Mouse (Mus musculus) midbrain, postnatal 0 days (tissue): Measurements from ENCODE around the gene Nagk. TPM values are rescaled to one million over a fixed set of nuclear protein-coding genes. Genes with fewer than 3 reads are reported as not detected.

ENCODE experiments used
- ATAC-seq: fragments of 200-750 bp; cut with Nextera tagmentation; 2 replicates; pipeline ENCODE4 v1.8.0; 2017; ENCODE audit warnings: moderate number of reproducible peaks, mild to moderate bottlenecking, moderate TSS enrichment, moderate library complexity; ENCODE audit not compliant: low FRiP score
- DNase-seq: peaks from one replicate; pipeline ENCODE4 v3.0.0-alpha.2; 2015; ENCODE audit warnings: low spot score
- H3K27ac ChIP-seq: fragments of 300-500 bp; sonication (generic); 2 replicates; pipeline ENCODE4 v1.5.1; 2014; ENCODE audit warnings: low read depth, mild to moderate bottlenecking, low read length, mixed read lengths
- H3K27me3 ChIP-seq: fragments of 300-500 bp; sonication (generic); 2 replicates; pipeline ENCODE4 v1.6.1; 2014; ENCODE audit warnings: low read length, control low read depth, mixed read lengths; ENCODE audit not compliant: insufficient read depth
- H3K36me3 ChIP-seq: fragments of 300-500 bp; sonication (generic); 2 replicates; pipeline ENCODE4 v1.6.1; 2014; ENCODE audit warnings: low read length, control low read depth, mixed read lengths; ENCODE audit not compliant: insufficient read depth
- H3K4me1 ChIP-seq: fragments of 300-500 bp; sonication (generic); 2 replicates; pipeline ENCODE4 v1.6.1; 2014; ENCODE audit warnings: mild to moderate bottlenecking, control low read depth, antibody characterized with exemption, low read length, mixed read lengths; ENCODE audit not compliant: insufficient read depth
- H3K4me2 ChIP-seq: fragments of 300-500 bp; sonication (generic); 2 replicates; pipeline ENCODE4 v1.6.1; 2014; ENCODE audit warnings: low read depth, mild to moderate bottlenecking, low read length, mixed read lengths; ENCODE audit not compliant: poor library complexity, severe bottlenecking
- H3K4me3 ChIP-seq: fragments of 300-500 bp; sonication (generic); 2 replicates; pipeline ENCODE4 v1.5.1; 2014; ENCODE audit warnings: low read depth, mild to moderate bottlenecking, low read length, moderate library complexity
- H3K9ac ChIP-seq: fragments of 300-500 bp; sonication (generic); replicated peaks from 2 replicates; pipeline ENCODE4 v1.6.1; 2014; ENCODE audit warnings: mild to moderate bottlenecking, low read length, moderate library complexity, mixed read lengths; ENCODE audit not compliant: poor library complexity, severe bottlenecking
- H3K9me3 ChIP-seq: fragments of 300-500 bp; sonication (generic); 2 replicates; pipeline ENCODE4 v1.6.1; 2016; ENCODE audit warnings: low read length, control low read depth
- CTCF ChIP-seq: IDR thresholded peaks from 2 replicates; pipeline ENCODE4 v1.5.1; 2016; ENCODE audit warnings: antibody characterized with exemption, mild to moderate bottlenecking
- WGBS: fragments of 180-500 bp; shearing (Covaris S2); extraction: QIAGEN DNeasy Blood & Tissue Kit; methylation state at CpG from one replicate; pipeline ENCODE4 v1.1.7; 2014; 5-methylcytosine and 5-hydroxymethylcytosine counted together
- polyA plus RNA-seq: library from polyadenylated mRNA; unstranded; fragments of >200 nt; fragmentation: Nextera tagmentation; extraction: Ambion mirVana; gene quantifications from 2 replicates; pipeline ENCODE4 v1.2.1, GENCODE M21; 2015
- total RNA-seq: library from RNA; depleted of rRNA; stranded (reverse); fragments of >200 nt; gene quantifications from 2 replicates; pipeline ENCODE4 v1.2.3, GENCODE M21; 2014

Gene Nagk
- total and polyA plus RNA-seq, 2 experiments from 2014 or later, result 60.6 to 94.7 TPM

GRCm38 (mm10) chr6:83791251-83791890 is 3.4 kb upstream of the Nagk start:
- Histone ChIP-seq H3K27ac (no peak overlapping the region), H3K9me3 (no peaks in the 10 kb centered on the region), H3K4me3 (no peak overlapping the region), H3K4me1 (peaks cover 3% of the 10 kb centered on the region; the same call in 1 of the 2 replicates), H3K9ac (no peak overlapping the region), H3K27me3 (no peaks in the 10 kb centered on the region), H3K4me2 (no peak overlapping the region), H3K36me3 (no peaks in the 10 kb centered on the region)
- no peak for TF ChIP-seq CTCF
- ATAC-seq (no peak), DNase-seq (no peak)
- WGBS, result 66% methylated on average over 4 of the region's 4 CpGs

GRCm38 (mm10) chr6:83795492-83795900 is 714 bp downstream of the Nagk start:
- Histone ChIP-seq H3K9ac (peak overlapping the region; percentile 94), H3K4me2 (peak overlapping the region; percentile 75), H3K36me3 (peaks cover 15% of the 10 kb centered on the region; the same call in 1 of the 2 replicates), H3K4me1 (peaks cover 3% of the 10 kb centered on the region; the same call in 1 of the 2 replicates), H3K9me3 (no peaks in the 10 kb centered on the region), H3K27ac (peak overlapping the region; percentile 96), H3K4me3 (peak overlapping the region; percentile 82), H3K27me3 (no peaks in the 10 kb centered on the region)
- 8% methylated on average over 13 of the region's 13 CpGs for WGBS
- peak; percentile 69 for DNase-seq
- peak; percentile 45 for ATAC-seq
- TF ChIP-seq CTCF, result no peak

GRCm38 (mm10) chr6:83796686-83797085 is 1.9 kb downstream of the Nagk start:
- peaks cover 22% of the 10 kb centered on the region; the same call in 1 of the 2 replicates for H3K36me3 ChIP-seq
- H3K9ac ChIP-seq, result no peak overlapping the region
- H3K4me3 ChIP-seq, result no peak overlapping the region
- peaks cover 3% of the 10 kb centered on the region; the same call in 1 of the 2 replicates for H3K4me1 ChIP-seq
- 50% methylated on average over 3 of the region's 3 CpGs for whole genome bisulfite sequencing
- H3K9me3 ChIP-seq, result no peaks in the 10 kb centered on the region
- no peak for ATAC-seq
- TF ChIP-seq CTCF, result no peak; the same call in 1 of the 2 replicates
- no peaks in the 10 kb centered on the region for H3K27me3 ChIP-seq
- no peak overlapping the region for H3K4me2 ChIP-seq
- H3K27ac ChIP-seq, result no peak overlapping the region
- DNase-seq, result peak; percentile 33

- H3K4me2 ChIP-seq, result no peak overlapping the region
- peaks cover 46% of the 10 kb centered on the region for H3K36me3 ChIP-seq
- DNase-seq (no peak), ATAC-seq (no peak)
- TF ChIP-seq CTCF, result no peak
- H3K27me3 ChIP-seq, result no peaks in the 10 kb centered on the region
- no peak overlapping the region for H3K27ac ChIP-seq
- H3K9me3 ChIP-seq, result no peaks in the 10 kb centered on the region
- H3K4me3 ChIP-seq, result no peak overlapping the region
- no peaks in the 10 kb centered on the region for H3K4me1 ChIP-seq
- 85% methylated on average over 5 of the region's 5 CpGs for WGBS
- no peak overlapping the region for H3K9ac ChIP-seq
Measured at GRCm38 (mm10) chr6:83802033-83802432, 7.3 kb downstream of the Nagk start.

GRCm38 (mm10) chr6:83802846-83803245 is 8.1 kb downstream of the Nagk start:
- no peak for DNase-seq
- H3K4me1 ChIP-seq, result no peaks in the 10 kb centered on the region
- ATAC-seq, result no peak
- H3K36me3 ChIP-seq, result peaks cover 49% of the 10 kb centered on the region
- WGBS, result 90% methylated on average over 3 of the region's 3 CpGs
- H3K27me3 ChIP-seq, result no peaks in the 10 kb centered on the region
- no peak for TF ChIP-seq CTCF
- no peaks in the 10 kb centered on the region for H3K9me3 ChIP-seq
- H3K4me2 ChIP-seq, result no peak overlapping the region
- no peak overlapping the region for H3K27ac ChIP-seq
- H3K4me3 ChIP-seq, result no peak overlapping the region
- H3K9ac ChIP-seq, result no peak overlapping the region

GRCm38 (mm10) chr6:83815801-83816200 is 21.0 kb downstream of the Nagk start:
- TF ChIP-seq CTCF, result peak; percentile 9; the same call in 1 of the 2 replicates
- DNase-seq, result no peak
- no peak overlapping the region for H3K27ac ChIP-seq
- H3K36me3 ChIP-seq, result peaks cover 9% of the 10 kb centered on the region; the same call in 1 of the 2 replicates
- no peak overlapping the region for H3K4me3 ChIP-seq
- ATAC-seq, result no peak
- no peaks in the 10 kb centered on the region for H3K4me1 ChIP-seq
- H3K27me3 ChIP-seq, result no peaks in the 10 kb centered on the region
- WGBS, result over 99% methylated on average over 3 of the region's 3 CpGs
- no peak overlapping the region for H3K9ac ChIP-seq
- no peaks in the 10 kb centered on the region for H3K9me3 ChIP-seq
- H3K4me2 ChIP-seq, result no peak overlapping the region
